In the genomic region with DNA sequence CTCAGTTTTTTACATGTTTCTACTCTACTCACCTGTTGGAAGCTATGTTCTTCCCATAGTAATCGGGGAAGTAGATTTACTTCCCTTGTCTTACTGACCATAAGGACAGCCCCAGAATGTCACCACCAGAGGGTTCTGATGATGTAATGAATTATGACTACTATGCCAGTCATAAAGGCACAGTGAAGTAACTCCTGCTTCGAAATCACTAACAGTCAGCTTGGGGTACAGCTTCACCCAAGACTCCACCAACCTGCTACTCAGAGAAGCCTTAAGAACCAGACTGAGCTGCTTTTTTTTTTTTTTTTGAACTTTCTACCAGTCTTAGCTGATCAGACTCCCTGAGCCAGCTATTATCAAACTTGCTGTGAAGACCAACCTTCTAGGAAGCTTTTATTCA, we compare ENCODE assay signal across 26 mouse cellular contexts. TPM values are rescaled to one million over a fixed set of nuclear protein-coding genes. Genes with fewer than 3 reads are reported as not detected.
"Had no signal": no experiment of that assay in that cellular context is flagged by ENCODE, and none has a peak within 500 bp of the region (broad histone marks: within the 10 kb centered on the region; RNA-seq: fewer than 3 reads in every experiment).

A gene (minus strand): TSS at position 101 of the 400 bp plus-strand sequence.
A gene (plus strand): TSS at position 218 of the 400 bp plus-strand sequence.

- H3K27ac ChIP-seq: neural tube, embryonic 12.5 days; neural tube, embryonic 13.5 days; neural tube, embryonic 15.5 days; stomach, embryonic 15.5 days; stomach, postnatal 0 days had no signal

- H3K4me3 ChIP-seq: neural tube, embryonic 12.5 days; neural tube, embryonic 13.5 days; neural tube, embryonic 15.5 days; stomach, embryonic 15.5 days had no signal

- H3K36me3 ChIP-seq: neural tube, embryonic 12.5 days; neural tube, embryonic 13.5 days; neural tube, embryonic 15.5 days; stomach, embryonic 15.5 days had no signal

- DNase-seq: retina, postnatal 1 day; right cerebral cortex, adult 18-20 months; right cerebral cortex, postnatal 14 days; right cerebral cortex, postnatal 25 days; right cerebral cortex, postnatal 4 days; spleen, adult 18-20 months; thymus, adult 18-20 months; thymus, adult 2 months; thymus, postnatal 14 days; thymus, postnatal 25 days; thymus, postnatal 36 days; thymus, postnatal 4 days had no signal

- H3K4me1 ChIP-seq: neural tube, embryonic 12.5 days; neural tube, embryonic 13.5 days; neural tube, embryonic 15.5 days; stomach, embryonic 15.5 days had no signal

- H3K27me3 ChIP-seq: neural tube, embryonic 12.5 days; neural tube, embryonic 13.5 days; neural tube, embryonic 15.5 days; stomach, embryonic 15.5 days had no signal

RNA-seq across cellular contexts. Expression of the first gene that starts in this region (rescaled TPM):
- total RNA-seq: neutrophil, adult 5-6 weeks had no signal
- polyA plus RNA-seq: neural tube, embryonic 11.5 days; small intestine, adult 2 months; spleen, adult 2 months; stomach, embryonic 14.5 days; stomach, embryonic 15.5 days; thymus, postnatal 0 days had no signal

RNA-seq across cellular contexts. Expression of the second gene that starts in this region (rescaled TPM):
- total RNA-seq: neutrophil, adult 5-6 weeks had no signal
- polyA plus RNA-seq: neural tube, embryonic 11.5 days; neural tube, embryonic 12.5 days; neural tube, embryonic 13.5 days; neural tube, embryonic 14.5 days; neural tube, embryonic 15.5 days; small intestine, adult 2 months; spleen, adult 2 months; stomach, embryonic 14.5 days; stomach, embryonic 15.5 days; stomach, embryonic 16.5 days; stomach, postnatal 0 days; thymus, adult 2 months; thymus, postnatal 0 days; urinary bladder, adult 2 months had no signal
